In the genomic region with DNA sequence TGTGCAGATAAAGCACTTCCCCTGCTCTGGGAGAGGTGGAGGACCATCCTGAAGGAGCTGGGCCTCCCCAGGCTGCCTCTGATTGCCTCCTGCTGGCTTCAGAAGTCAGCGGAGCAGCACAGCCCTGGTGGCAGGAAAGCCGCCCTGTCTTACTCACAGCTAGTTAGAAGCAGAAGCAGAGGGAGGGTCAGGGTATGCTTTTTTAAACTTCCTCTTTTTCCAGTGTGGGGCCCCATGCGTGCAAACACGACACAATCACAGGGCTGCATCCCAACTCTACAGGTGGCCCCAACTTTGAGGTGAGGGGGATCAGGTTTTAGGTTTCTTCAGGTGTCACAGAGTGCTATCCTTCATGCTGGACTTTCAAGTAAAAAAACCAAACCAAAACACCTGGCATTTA, we compare ENCODE assay signal across 8 mouse cellular contexts. TPM values are rescaled to one million over a fixed set of nuclear protein-coding genes. Genes with fewer than 3 reads are reported as not detected.
DNase-seq lines count a peak whose midpoint lies in the region; ATAC-seq lines count a peak whose summit lies in the region.

No protein-coding gene starts in this region.

- peak; percentile 24 for ATAC-seq in inflammation-experienced regulatory T-cells, adult 6 months

- DNase-seq in kidney, adult 9 months, result peak; percentile 51
- DNase-seq in kidney, adult 18-20 months, result no peak
- peak; percentile 88 for DNase-seq in MEL-GATA-1-ER (ENCODE audit: extremely low read depth, low read depth)
- DNase-seq in lung, postnatal 36 days, result peak; percentile 79
- no peak for DNase-seq in retina, postnatal 1 day
- DNase-seq in frontal cortex, postnatal 14 days (ENCODE audit: low spot score in 2 of 2), result no peak
- no peak for DNase-seq in layer of hippocampus, adult 8-10 months (ENCODE audit: low spot score in 2 of 2)

RNA-seq across cellular contexts. Expression of a gene that starts 5.7 kb away (rescaled TPM):
- under 1 TPM in 1 of 3 experiments, not detected in 2; 0.62 TPM for polyA plus RNA-seq in inflammation-experienced regulatory T-cells, adult 6 months (2017; shearing (Covaris generic))
- total RNA-seq in layer of hippocampus, adult 8-10 months (2022), result not detected

RNA-seq across cellular contexts. Expression of a gene that starts 27.8 kb away (rescaled TPM):
- 100 to 1,000 TPM; 125 to 194 (median 163) TPM for polyA plus RNA-seq in inflammation-experienced regulatory T-cells, adult 6 months (2017; shearing (Covaris generic))
- total RNA-seq in layer of hippocampus, adult 8-10 months (2022), result 100 to 1,000 TPM; 169 to 188 (median 176) TPM

Comparison
In these comparisons a context has a peak if more than half of its experiments do, and no peak if none do; other contexts are left out.
1. DNase-seq: peak in kidney, adult 9 months (single experiment), MEL-GATA-1-ER (single experiment) and lung, postnatal 36 days (single experiment); none in kidney, adult 18-20 months (single experiment), retina, postnatal 1 day (single experiment), frontal cortex, postnatal 14 days (0 of 2) and layer of hippocampus, adult 8-10 months (0 of 2).